Mouse (Mus musculus) ES-Bruce4 (cell line): ENCODE results near the gene Pym1.

Source experiments
- CTCF ChIP-seq: IDR thresholded peaks from one replicate; pipeline ENCODE4 v1.8.1; 2011; ENCODE audit warnings: low read depth, low read length
- EP300 ChIP-seq: IDR thresholded peaks from 2 replicates; pipeline ENCODE4 v1.6.1; 2011; ENCODE audit warnings: low read depth, low read length; ENCODE audit not compliant: insufficient read depth
- POLR2A ChIP-seq: IDR thresholded peaks from one replicate; pipeline ENCODE4 v1.8.1; 2011; ENCODE audit warnings: low read length; ENCODE audit not compliant: insufficient read depth

DNA sequence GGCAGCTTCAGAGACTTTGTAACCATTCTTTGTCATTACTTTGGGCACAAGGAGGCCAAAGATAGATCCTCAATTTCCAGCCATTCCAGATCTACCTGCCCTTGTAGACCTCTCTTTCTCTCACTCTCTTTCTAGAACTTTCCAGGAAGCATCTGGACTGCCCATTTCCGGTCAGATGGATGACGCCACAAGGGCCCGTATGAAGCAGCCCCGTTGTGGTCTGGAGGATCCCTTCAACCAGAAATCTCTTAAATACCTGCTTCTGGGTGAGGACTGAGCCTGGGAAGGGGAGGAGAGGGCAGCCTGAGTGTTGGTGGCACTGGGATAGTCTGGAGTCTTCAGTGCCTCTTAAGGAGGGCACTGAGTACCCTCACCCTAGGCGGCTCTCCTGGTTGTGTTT lies 46.7 kb downstream of the Pym1 start:
- TF ChIP-seq EP300: no peak
- no peak for TF ChIP-seq POLR2A
- TF ChIP-seq CTCF: no peak
